Mouse (Mus musculus): ENCODE results near the gene Tpx2.

GRCm38 (mm10) chr2:152811336-152812165 lies 36.2 kb upstream of the Tpx2 start:
- TF ChIP-seq FOSL1 (IDR thresholded peaks at IDR 0.05; ENCODE audit: insufficient read depth, low read length, poor library complexity, severe bottlenecking) (no peak), MAX (IDR thresholded peaks at IDR 0.05) (no peak), CTCF (IDR thresholded peaks at IDR 0.05; ENCODE audit: control insufficient read depth, insufficient read depth, insufficient read length) (no peak), MYOD1 (IDR thresholded peaks at IDR 0.05; ENCODE audit: control insufficient read depth, insufficient read length, low read depth) (peak; percentile 26), USF1 (IDR thresholded peaks at IDR 0.05; ENCODE audit: low read depth) (no peak), MYOG (IDR thresholded peaks at IDR 0.05; ENCODE audit: control insufficient read depth, extremely low read depth, insufficient read length) (no peak), CEBPB (IDR thresholded peaks at IDR 0.05; ENCODE audit: low read depth) (no peak)

Measured in C2C12 (cell line).